Mouse (Mus musculus): ENCODE measurements at regions not wholly inside any gene's neighbourhood (a gene's known extent, or its start where the extent isn't known, plus 50 kb on each side); places are given as distances from the start of the nearest gene placed in this dataset.

GRCm38 (mm10) chr9:41375984-41376651 is 214.6 kb upstream of the Ubash3b start:
- peak overlapping the region; percentile 28 for H3K4me3 ChIP-seq (ENCODE audit: control insufficient read depth, low read depth, low read length)
- peaks cover 8% of the 10 kb centered on the region for H3K4me1 ChIP-seq (ENCODE audit: control insufficient read depth, insufficient read depth, low read length)
- no peaks in the 10 kb centered on the region for H3K27me3 ChIP-seq (ENCODE audit: control insufficient read depth, insufficient read depth, low read length)
- no peak for TF ChIP-seq POLR2A (IDR thresholded peaks at IDR 0.05; ENCODE audit: control insufficient read depth, low read depth, low read length)
- TF ChIP-seq CTCF (IDR thresholded peaks at IDR 0.05; ENCODE audit: control insufficient read depth, insufficient read depth, insufficient replicate concordance, low read depth, low read length), result no peak
- no peak overlapping the region for H3K27ac ChIP-seq (ENCODE audit: control insufficient read depth, insufficient read depth, low read depth, low read length)
- no peaks in the 10 kb centered on the region for H3K36me3 ChIP-seq (ENCODE audit: control insufficient read depth, insufficient read depth, low read length)

- Histone ChIP-seq H3K4me1 (ENCODE audit: control insufficient read depth, insufficient read depth, low read length) (peaks cover 8% of the 10 kb centered on the region), H3K4me3 (ENCODE audit: control insufficient read depth, low read depth, low read length) (no peak overlapping the region), H3K27ac (ENCODE audit: control insufficient read depth, insufficient read depth, low read depth, low read length) (no peak overlapping the region)
Observed at GRCm38 (mm10) chr9:41374591-41375481, 213.3 kb upstream of the Ubash3b start.

GRCm38 (mm10) chr9:41366405-41366804 is 204.9 kb upstream of the Ubash3b start:
- Histone ChIP-seq H3K27ac (ENCODE audit: control insufficient read depth, insufficient read depth, low read depth, low read length) (no peak overlapping the region), H3K4me3 (ENCODE audit: control insufficient read depth, low read depth, low read length) (no peak overlapping the region), H3K36me3 (ENCODE audit: control insufficient read depth, insufficient read depth, low read length) (no peaks in the 10 kb centered on the region), H3K4me1 (ENCODE audit: control insufficient read depth, insufficient read depth, low read length) (no peaks in the 10 kb centered on the region), H3K27me3 (ENCODE audit: control insufficient read depth, insufficient read depth, low read length) (no peaks in the 10 kb centered on the region)
- TF ChIP-seq POLR2A (IDR thresholded peaks at IDR 0.05; ENCODE audit: control insufficient read depth, low read depth, low read length), result no peak
- no peak for TF ChIP-seq CTCF (IDR thresholded peaks at IDR 0.05; ENCODE audit: control insufficient read depth, insufficient read depth, insufficient replicate concordance, low read depth, low read length)

More at GRCm38 (mm10) chr9:41374591-41375481, 213.3 kb upstream of the Ubash3b start:
- TF ChIP-seq CTCF (IDR thresholded peaks at IDR 0.05; ENCODE audit: control insufficient read depth, insufficient read depth, insufficient replicate concordance, low read depth, low read length), result no peak
- no peak for TF ChIP-seq POLR2A (IDR thresholded peaks at IDR 0.05; ENCODE audit: control insufficient read depth, low read depth, low read length)
- H3K36me3 ChIP-seq (ENCODE audit: control insufficient read depth, insufficient read depth, low read length), result no peaks in the 10 kb centered on the region
- H3K27me3 ChIP-seq (ENCODE audit: control insufficient read depth, insufficient read depth, low read length), result no peaks in the 10 kb centered on the region

- Histone ChIP-seq H3K4me3 (ENCODE audit: control insufficient read depth, low read depth, low read length) (no peak overlapping the region), H3K27me3 (ENCODE audit: control insufficient read depth, insufficient read depth, low read length) (no peaks in the 10 kb centered on the region), H3K27ac (ENCODE audit: control insufficient read depth, insufficient read depth, low read depth, low read length) (no peak overlapping the region), H3K36me3 (ENCODE audit: control insufficient read depth, insufficient read depth, low read length) (no peaks in the 10 kb centered on the region), H3K4me1 (ENCODE audit: control insufficient read depth, insufficient read depth, low read length) (no peaks in the 10 kb centered on the region)
- TF ChIP-seq CTCF (IDR thresholded peaks at IDR 0.05; ENCODE audit: control insufficient read depth, insufficient read depth, insufficient replicate concordance, low read depth, low read length) (no peak), POLR2A (IDR thresholded peaks at IDR 0.05; ENCODE audit: control insufficient read depth, low read depth, low read length) (no peak)
Observed at GRCm38 (mm10) chr9:41365251-41365650, 203.8 kb upstream of the Ubash3b start.

GRCm38 (mm10) chr9:41364442-41365250 is 203.1 kb upstream of the Ubash3b start:
- Histone ChIP-seq H3K4me3 (ENCODE audit: control insufficient read depth, low read depth, low read length) (no peak overlapping the region), H3K4me1 (ENCODE audit: control insufficient read depth, insufficient read depth, low read length) (no peaks in the 10 kb centered on the region), H3K27ac (ENCODE audit: control insufficient read depth, insufficient read depth, low read depth, low read length) (no peak overlapping the region), H3K27me3 (ENCODE audit: control insufficient read depth, insufficient read depth, low read length) (no peaks in the 10 kb centered on the region), H3K36me3 (ENCODE audit: control insufficient read depth, insufficient read depth, low read length) (no peaks in the 10 kb centered on the region)
- no peak for TF ChIP-seq POLR2A (IDR thresholded peaks at IDR 0.05; ENCODE audit: control insufficient read depth, low read depth, low read length)
- no peak for TF ChIP-seq CTCF (IDR thresholded peaks at IDR 0.05; ENCODE audit: control insufficient read depth, insufficient read depth, insufficient replicate concordance, low read depth, low read length)

GRCm38 (mm10) chr9:41360356-41360755 is 198.9 kb upstream of the Ubash3b start:
- H3K4me1 ChIP-seq (ENCODE audit: control insufficient read depth, insufficient read depth, low read length), result no peaks in the 10 kb centered on the region
- H3K27me3 ChIP-seq (ENCODE audit: control insufficient read depth, insufficient read depth, low read length), result no peaks in the 10 kb centered on the region
- H3K36me3 ChIP-seq (ENCODE audit: control insufficient read depth, insufficient read depth, low read length), result no peaks in the 10 kb centered on the region
- no peak overlapping the region for H3K27ac ChIP-seq (ENCODE audit: control insufficient read depth, insufficient read depth, low read depth, low read length)
- no peak overlapping the region for H3K4me3 ChIP-seq (ENCODE audit: control insufficient read depth, low read depth, low read length)
- no peak for TF ChIP-seq POLR2A (IDR thresholded peaks at IDR 0.05; ENCODE audit: control insufficient read depth, low read depth, low read length)
- TF ChIP-seq CTCF (IDR thresholded peaks at IDR 0.05; ENCODE audit: control insufficient read depth, insufficient read depth, insufficient replicate concordance, low read depth, low read length), result no peak

GRCm38 (mm10) chr9:41359286-41359685 is 197.8 kb upstream of the Ubash3b start:
- Histone ChIP-seq H3K27me3 (ENCODE audit: control insufficient read depth, insufficient read depth, low read length) (no peaks in the 10 kb centered on the region), H3K27ac (ENCODE audit: control insufficient read depth, insufficient read depth, low read depth, low read length) (no peak overlapping the region), H3K36me3 (ENCODE audit: control insufficient read depth, insufficient read depth, low read length) (no peaks in the 10 kb centered on the region), H3K4me1 (ENCODE audit: control insufficient read depth, insufficient read depth, low read length) (no peaks in the 10 kb centered on the region), H3K4me3 (ENCODE audit: control insufficient read depth, low read depth, low read length) (no peak overlapping the region)
- TF ChIP-seq CTCF (IDR thresholded peaks at IDR 0.05; ENCODE audit: control insufficient read depth, insufficient read depth, insufficient replicate concordance, low read depth, low read length), result no peak
- TF ChIP-seq POLR2A (IDR thresholded peaks at IDR 0.05; ENCODE audit: control insufficient read depth, low read depth, low read length), result no peak
